Mouse (Mus musculus): ENCODE measurements around the gene Cym.

- TF ChIP-seq CTCF (conservative IDR thresholded peaks at IDR 0.05; ENCODE audit: low read length): no peak
- no peak for TF ChIP-seq NANOG (IDR thresholded peaks at IDR 0.05; ENCODE audit: borderline replicate concordance, low read length)
- TF ChIP-seq POU5F1 (IDR thresholded peaks at IDR 0.05; ENCODE audit: borderline replicate concordance, low read length): no peak
Observed at GRCm38 (mm10) chr3:107162741-107163140, 58.8 kb downstream of the Cym start.

Data from E14TG2a.4 (cell line).